Mouse (Mus musculus) heart, embryonic 14.5 days (tissue): ENCODE measurements around the gene Crhr1. TPM values are rescaled to one million over a fixed set of nuclear protein-coding genes. Genes with fewer than 3 reads are reported as not detected.

ENCODE experiments used
- ATAC-seq: fragments of 200-750 bp; cut with Nextera tagmentation; 2 replicates; pipeline ENCODE4 v1.8.0; 2017; ENCODE audit warnings: low read depth, moderate TSS enrichment; ENCODE audit not compliant: insufficient number of reproducible peaks, insufficient read depth, low FRiP score
- H3K27ac ChIP-seq, 2 experiments: fragments of 200-500 bp in 1 of 2; fragments of 300-500 bp in 1 of 2; sonication (generic) in 1 of 2; replicated peaks in 1 of 2; 2 replicates each; pipeline ENCODE4 v1.5.1; 2012 to 2014; ENCODE audit warnings: low read depth in 2 of 2, low read length in 2 of 2, control low read depth in 1 of 2, mild to moderate bottlenecking in 1 of 2, mixed read lengths in 1 of 2; ENCODE audit not compliant: control insufficient read depth in 1 of 2, insufficient read depth in 1 of 2
- H3K27me3 ChIP-seq: fragments of 300-500 bp; sonication (generic); 2 replicates; pipeline ENCODE4 v1.6.1; 2014; ENCODE audit warnings: mild to moderate bottlenecking, low read length, control low read depth; ENCODE audit not compliant: control insufficient read depth, insufficient read depth
- H3K36me3 ChIP-seq: fragments of 300-500 bp; sonication (generic); 2 replicates; pipeline ENCODE4 v1.6.1; 2014; ENCODE audit warnings: mild to moderate bottlenecking, control low read depth, low read length, mixed read lengths; ENCODE audit not compliant: control insufficient read depth, insufficient read depth
- H3K4me1 ChIP-seq, 2 experiments: fragments of 200-500 bp in 1 of 2; fragments of 300-500 bp in 1 of 2; sonication (generic) in 1 of 2; 2 replicates each; pipeline ENCODE4 v1.6.1; 2012 to 2014; ENCODE audit warnings: low read length in 2 of 2, control low read depth in 1 of 2, mixed read lengths in 1 of 2; ENCODE audit not compliant: control insufficient read depth in 2 of 2, insufficient read depth in 2 of 2
- H3K4me2 ChIP-seq: fragments of 300-500 bp; sonication (generic); 2 replicates; pipeline ENCODE4 v1.6.1; 2014; ENCODE audit warnings: mild to moderate bottlenecking, low read length
- H3K4me3 ChIP-seq, 2 experiments: fragments of 200-500 bp in 1 of 2; fragments of 300-500 bp in 1 of 2; sonication (generic) in 1 of 2; 2 replicates each; pipeline ENCODE4 v1.5.1; 2012 to 2014; ENCODE audit warnings: low read length in 2 of 2, mild to moderate bottlenecking in 2 of 2, control low read depth in 1 of 2, low read depth in 1 of 2, moderate library complexity in 1 of 2; ENCODE audit not compliant: control insufficient read depth in 1 of 2, insufficient read depth in 1 of 2
- H3K9ac ChIP-seq: fragments of 300-500 bp; sonication (generic); 2 replicates; pipeline ENCODE4 v1.6.1; 2014; ENCODE audit warnings: mild to moderate bottlenecking, low read length
- H3K9me3 ChIP-seq: fragments of 300-500 bp; sonication (generic); 2 replicates; pipeline ENCODE4 v1.6.1; 2016; ENCODE audit warnings: low read length, control low read depth; ENCODE audit not compliant: control insufficient read depth
- WGBS: fragments of 180-500 bp; shearing (Covaris S2); extraction: QIAGEN DNeasy Blood & Tissue Kit; methylation state at CpG from one replicate; pipeline ENCODE4 v1.1.7; 2014; 5-methylcytosine and 5-hydroxymethylcytosine counted together
- polyA plus RNA-seq: library from polyadenylated mRNA; unstranded; fragments of >200 nt; fragmentation: Nextera tagmentation; extraction: Ambion mirVana; gene quantifications from 2 replicates; pipeline ENCODE4 v1.2.1, GENCODE M21; 2014

The Crhr1 gene
- polyA plus RNA-seq, 1 experiment from 2014 or later = not detected

- no peak for ATAC-seq
- Histone ChIP-seq H3K36me3 (no peaks in the 10 kb centered on the region), H3K9me3 (no peaks in the 10 kb centered on the region), H3K4me3 (peak overlapping the region; percentile 37 to 45), H3K4me1 (peaks cover 4 to 19% of the 10 kb centered on the region in 2 experiments; a peak in 3 of 4 replicates), H3K4me2 (peak overlapping the region; percentile 77), H3K27me3 (peaks cover 91% of the 10 kb centered on the region), H3K9ac (no peak overlapping the region), H3K27ac (no peak overlapping the region)
- WGBS = 1% methylated on average over 47 of the region's 47 CpGs
Observed at GRCm38 (mm10) chr11:104133442-104133983, 858 bp downstream of the Crhr1 start.

DNA sequence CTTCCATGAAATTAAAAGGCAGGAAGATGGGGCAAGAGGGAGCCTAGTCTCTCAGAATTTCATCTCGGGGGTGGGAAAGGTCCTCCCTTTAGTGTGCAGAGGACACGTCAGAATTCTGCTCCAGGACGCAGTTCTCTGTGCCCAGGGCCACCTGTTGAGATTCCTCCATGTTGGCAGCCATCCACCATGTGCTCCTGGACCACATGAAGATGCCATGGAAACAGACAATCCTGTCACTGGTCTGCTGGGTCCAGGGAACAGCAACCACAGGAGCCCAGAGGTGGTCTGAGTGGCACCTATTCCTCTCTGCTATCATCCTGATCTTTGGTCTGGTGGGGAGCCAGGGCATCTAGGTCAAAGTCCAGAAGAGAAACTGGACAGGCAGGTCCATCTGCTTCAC, 6.3 kb downstream of the Crhr1 start:
- Histone ChIP-seq H3K36me3 (no peaks in the 10 kb centered on the region), H3K4me3 (no peak overlapping the region), H3K27me3 (peaks cover 50% of the 10 kb centered on the region), H3K27ac (no peak overlapping the region), H3K4me1 (no peaks in the 10 kb centered on the region), H3K9ac (no peak overlapping the region), H3K4me2 (no peak overlapping the region), H3K9me3 (no peaks in the 10 kb centered on the region)
- ATAC-seq = no peak
- WGBS = 59% methylated on average over 3 of the region's 3 CpGs

DNA sequence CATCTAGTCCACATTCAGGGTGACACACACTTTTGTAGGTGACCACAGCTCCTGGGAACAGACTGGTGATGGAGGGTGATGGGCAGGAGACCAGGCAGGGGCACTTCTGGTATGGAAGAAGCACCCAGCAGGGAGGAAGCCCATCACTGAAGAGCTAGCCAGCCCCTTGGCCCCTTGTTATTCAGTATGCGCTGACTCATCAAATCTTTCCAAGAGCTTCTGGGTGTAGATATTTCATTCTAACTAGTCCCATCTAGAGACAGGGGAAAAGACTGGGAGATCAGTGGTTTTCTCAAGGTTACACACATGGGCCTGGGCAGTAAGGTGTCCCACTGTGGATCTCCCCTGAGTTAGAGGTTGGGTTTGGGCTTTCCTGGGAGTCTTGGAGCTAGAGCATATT, 12.3 kb downstream of the Crhr1 start:
- Histone ChIP-seq H3K27ac (no peak overlapping the region), H3K36me3 (no peaks in the 10 kb centered on the region), H3K9me3 (no peaks in the 10 kb centered on the region), H3K4me2 (no peak overlapping the region), H3K9ac (no peak overlapping the region), H3K27me3 (0 out of 2 replicates have a peak, but pooled peaks cover 4% of the 10 kb centered on the region), H3K4me3 (no peak overlapping the region), H3K4me1 (no peaks in the 10 kb centered on the region)
- ATAC-seq = no peak
- WGBS = 90% methylated on average over 1 of the region's 1 CpGs

GRCm38 (mm10) chr11:104148787-104149186, 16.1 kb downstream of the Crhr1 start:
- Histone ChIP-seq H3K27me3 (no peaks in the 10 kb centered on the region), H3K27ac (no peak overlapping the region), H3K36me3 (no peaks in the 10 kb centered on the region), H3K4me2 (no peak overlapping the region), H3K9me3 (no peaks in the 10 kb centered on the region), H3K4me1 (no peaks in the 10 kb centered on the region), H3K9ac (no peak overlapping the region), H3K4me3 (no peak overlapping the region)
- ATAC-seq = no peak
- 67% methylated on average over 7 of the region's 7 CpGs for WGBS

DNA sequence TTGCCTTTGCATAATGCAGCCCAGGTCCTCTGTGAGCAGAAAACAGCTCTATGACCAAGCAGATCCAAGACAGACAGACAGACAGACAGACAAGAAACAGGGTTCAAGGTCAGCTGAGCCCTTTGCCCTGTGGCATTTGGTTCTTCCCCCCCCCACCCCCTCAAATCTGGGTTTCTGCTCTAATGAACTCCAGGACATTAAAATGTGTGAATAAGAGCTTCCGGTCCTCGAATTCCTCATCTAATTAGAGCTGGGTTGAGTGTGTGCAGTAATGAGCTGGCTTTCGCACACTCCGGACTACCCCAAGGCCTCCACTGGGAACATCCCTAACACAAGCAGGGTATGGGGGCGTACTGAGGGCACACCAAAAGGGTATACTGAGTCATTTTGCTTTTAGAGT, 18.3 kb downstream of the Crhr1 start:
- no peak overlapping the region for H3K4me2 ChIP-seq
- no peaks in the 10 kb centered on the region for H3K9me3 ChIP-seq
- ATAC-seq = no peak
- WGBS = 73% methylated on average over 5 of the region's 5 CpGs
- H3K4me3 ChIP-seq = no peak overlapping the region
- H3K27me3 ChIP-seq = peaks cover 4% of the 10 kb centered on the region; the same call in 1 of the 2 replicates
- no peaks in the 10 kb centered on the region for H3K36me3 ChIP-seq
- no peak overlapping the region for H3K27ac ChIP-seq
- no peaks in the 10 kb centered on the region for H3K4me1 ChIP-seq
- no peak overlapping the region for H3K9ac ChIP-seq

GRCm38 (mm10) chr11:104154332-104154731, 21.7 kb downstream of the Crhr1 start:
- no peak overlapping the region for H3K4me3 ChIP-seq
- H3K9ac ChIP-seq = no peak overlapping the region
- no peak overlapping the region for H3K27ac ChIP-seq
- no peak for ATAC-seq
- H3K27me3 ChIP-seq = peaks cover 37% of the 10 kb centered on the region
- H3K9me3 ChIP-seq = no peaks in the 10 kb centered on the region
- H3K36me3 ChIP-seq = no peaks in the 10 kb centered on the region
- peaks cover 0 to 7% of the 10 kb centered on the region in 2 experiments; a peak in 1 of 4 replicates for H3K4me1 ChIP-seq
- WGBS = 71% methylated on average over 4 of the region's 4 CpGs
- no peak overlapping the region for H3K4me2 ChIP-seq

- H3K27ac ChIP-seq = no peak overlapping the region
- ATAC-seq = no peak
- peaks cover 0 to 7% of the 10 kb centered on the region in 2 experiments; a peak in 1 of 4 replicates for H3K4me1 ChIP-seq
- H3K4me3 ChIP-seq = no peak overlapping the region
- H3K9ac ChIP-seq = no peak overlapping the region
- no peaks in the 10 kb centered on the region for H3K9me3 ChIP-seq
- peaks cover 43% of the 10 kb centered on the region for H3K27me3 ChIP-seq
- H3K36me3 ChIP-seq = no peaks in the 10 kb centered on the region
- 51% methylated on average over 9 of the region's 9 CpGs for WGBS
- H3K4me2 ChIP-seq = no peak overlapping the region
Observed at GRCm38 (mm10) chr11:104154820-104155635, 22.4 kb downstream of the Crhr1 start.
